Mouse (Mus musculus) olfactory bulb, adult 2 months (tissue): ENCODE data around the gene Trim13. TPM values are rescaled to one million over a fixed set of nuclear protein-coding genes. Genes with fewer than 3 reads are reported as not detected.
A peak's percentile ranks its signal among the peaks of the same experiment; 100 is the strongest.

Experiments used
- H3K27ac ChIP-seq: fragments of 200-500 bp; 2 replicates; pipeline ENCODE4 v1.5.1; 2012; ENCODE audit warnings: low read depth, low read length; ENCODE audit not compliant: insufficient read depth
- H3K4me1 ChIP-seq: fragments of 200-500 bp; 2 replicates; pipeline ENCODE4 v1.6.1; 2012; ENCODE audit warnings: low read length; ENCODE audit not compliant: control insufficient read depth, insufficient read depth
- H3K4me3 ChIP-seq: fragments of 200-500 bp; 2 replicates; pipeline ENCODE4 v1.5.1; 2012; ENCODE audit warnings: mild to moderate bottlenecking, low read depth, low read length, moderate library complexity; ENCODE audit not compliant: insufficient read depth
- CTCF ChIP-seq: fragments of 200-500 bp; IDR thresholded peaks from 2 replicates; pipeline ENCODE4 v1.5.1; 2012; ENCODE audit warnings: low read depth, mild to moderate bottlenecking, low read length, moderate library complexity; ENCODE audit not compliant: insufficient read depth
- POLR2A ChIP-seq: fragments of 200-500 bp; IDR thresholded peaks from 2 replicates; pipeline ENCODE4 v1.6.1; 2012; ENCODE audit warnings: mild to moderate bottlenecking, low read depth, low read length, moderate library complexity; ENCODE audit not compliant: insufficient read depth
- WGBS: fragments of 180-500 bp; shearing (Covaris S2); methylation state at CpG from one replicate; pipeline ENCODE4 v1.1.7; 2018; 5-methylcytosine and 5-hydroxymethylcytosine counted together
- polyA plus RNA-seq: library from polyadenylated mRNA; stranded (reverse); fragments of >200 nt; gene quantifications from 2 replicates; pipeline ENCODE4 v1.2.4, GENCODE M21; 2012; ENCODE audit warnings: low replicate concordance; ENCODE audit not compliant: missing spikeins, insufficient read depth, insufficient read length

Trim13 gene
- polyA plus RNA-seq, 1 experiment, result not detected

GRCm38 (mm10) chr14:61607157-61607556 is 9.1 kb downstream of the Trim13 start, which contains the start of gene Kcnrg:
Gene Kcnrg, plus strand, starts transcription at chr14:61607457.
- Histone ChIP-seq H3K4me1 (no peaks in the 10 kb centered on the region), H3K4me3 (no peak within 1 kb of the TSS), H3K27ac (0 out of 2 replicates have a peak within 1 kb of the TSS, but pooled peaks have one; percentile 21)
- TF ChIP-seq POLR2A (no peak), CTCF (no peak)
- 86% methylated on average over 3 of the region's 3 CpGs for WGBS

- no peak for TF ChIP-seq CTCF
- no peak for TF ChIP-seq POLR2A
- Histone ChIP-seq H3K4me3 (no peak overlapping the region), H3K27ac (no peak overlapping the region), H3K4me1 (no peaks in the 10 kb centered on the region)
- WGBS, result 94% methylated on average over 5 of the region's 5 CpGs
These were observed 13.7 kb downstream of the Trim13 start for GRCm38 (mm10) chr14:61611766-61612165.

GRCm38 (mm10) chr14:61613319-61613718 is 15.3 kb downstream of the Trim13 start:
- WGBS, result 99% methylated on average over 2 of the region's 2 CpGs

GRCm38 (mm10) chr14:61620371-61620770 is 22.3 kb downstream of the Trim13 start:
- TF ChIP-seq POLR2A (no peak), CTCF (no peak)
- Histone ChIP-seq H3K27ac (no peak overlapping the region), H3K4me1 (no peaks in the 10 kb centered on the region), H3K4me3 (no peak overlapping the region)
- WGBS, result 84% methylated on average over 2 of the region's 2 CpGs

More at GRCm38 (mm10) chr14:61613319-61613718, 15.3 kb downstream of the Trim13 start:
- Histone ChIP-seq H3K4me3 (no peak overlapping the region), H3K4me1 (no peaks in the 10 kb centered on the region), H3K27ac (no peak overlapping the region)
- no peak for TF ChIP-seq CTCF

- no peak for TF ChIP-seq CTCF
- TF ChIP-seq POLR2A, result no peak
- Histone ChIP-seq H3K27ac (no peak overlapping the region), H3K4me3 (no peak overlapping the region), H3K4me1 (no peaks in the 10 kb centered on the region)
These were observed 37.9 kb downstream of the Trim13 start for GRCm38 (mm10) chr14:61635969-61636368.

- 60% methylated on average over 1 of the region's 1 CpGs for WGBS
- TF ChIP-seq CTCF, result no peak
- no peak for TF ChIP-seq POLR2A
These were observed 44.6 kb downstream of the Trim13 start for GRCm38 (mm10) chr14:61642668-61643067.

GRCm38 (mm10) chr14:61645547-61645946 is 47.5 kb downstream of the Trim13 start:
- WGBS, result 25% methylated on average over 1 of the region's 1 CpGs
- TF ChIP-seq CTCF (no peak), POLR2A (no peak)

More at GRCm38 (mm10) chr14:61642668-61643067, 44.6 kb downstream of the Trim13 start:
- no peaks in the 10 kb centered on the region for H3K4me1 ChIP-seq
- H3K27ac ChIP-seq, result no peak overlapping the region
- no peak overlapping the region for H3K4me3 ChIP-seq

GRCm38 (mm10) chr14:61647182-61647880 is 49.3 kb downstream of the Trim13 start:
- under 1% methylated on average over 24 of the region's 24 CpGs for WGBS
- Histone ChIP-seq H3K27ac (peak overlapping the region; percentile 75; the same call in 1 of the 2 replicates), H3K4me3 (peak overlapping the region; percentile 99), H3K4me1 (peaks cover 5% of the 10 kb centered on the region; the same call in 1 of the 2 replicates)
- TF ChIP-seq CTCF (no peak), POLR2A (no peak)

More at GRCm38 (mm10) chr14:61645547-61645946, 47.5 kb downstream of the Trim13 start:
- Histone ChIP-seq H3K4me3 (no peak overlapping the region), H3K27ac (no peak overlapping the region), H3K4me1 (peaks cover 5% of the 10 kb centered on the region; the same call in 1 of the 2 replicates)

GRCm38 (mm10) chr14:61647881-61648684 is 50.0 kb downstream of the Trim13 start:
- Histone ChIP-seq H3K4me1 (peaks cover 5% of the 10 kb centered on the region; the same call in 1 of the 2 replicates), H3K4me3 (peak overlapping the region; percentile 99), H3K27ac (peak overlapping the region; percentile 75; the same call in 1 of the 2 replicates)
- TF ChIP-seq CTCF (no peak), POLR2A (no peak)
- under 1% methylated on average over 95 of the region's 95 CpGs for WGBS
